Mouse (Mus musculus) kidney, postnatal 0 days (tissue): ENCODE results near the gene Arid1b. TPM values are rescaled to one million over a fixed set of nuclear protein-coding genes. Genes with fewer than 3 reads are reported as not detected.

ENCODE experiments used
- ATAC-seq: fragments of 200-750 bp; cut with Nextera tagmentation; replicated peaks from 2 replicates; pipeline ENCODE4 v1.8.0; 2017; ENCODE audit warnings: low read depth, moderate number of reproducible peaks, moderate TSS enrichment, moderate library complexity; ENCODE audit not compliant: low FRiP score
- DNase-seq: peaks from one replicate; pipeline ENCODE4 v3.0.0-alpha.2; 2016; ENCODE audit warnings: low spot score
- H3K27ac ChIP-seq: fragments of 300-500 bp; sonication (generic); 2 replicates; pipeline ENCODE4 v1.5.1; 2014; ENCODE audit warnings: mild to moderate bottlenecking
- H3K27me3 ChIP-seq: fragments of 300-500 bp; sonication (generic); 2 replicates; pipeline ENCODE4 v1.6.1; 2014; ENCODE audit warnings: low read length, mixed read lengths; ENCODE audit not compliant: insufficient read depth
- H3K36me3 ChIP-seq: fragments of 300-500 bp; sonication (generic); 2 replicates; pipeline ENCODE4 v1.6.1; 2014; ENCODE audit warnings: low read length, mixed read lengths; ENCODE audit not compliant: insufficient read depth
- H3K4me1 ChIP-seq: fragments of 300-500 bp; sonication (generic); replicated peaks from 2 replicates; pipeline ENCODE4 v1.6.1; 2014; ENCODE audit warnings: antibody characterized with exemption, low read length, mixed read lengths; ENCODE audit not compliant: insufficient read depth
- H3K4me2 ChIP-seq: fragments of 300-500 bp; sonication (generic); 2 replicates; pipeline ENCODE4 v1.6.1; 2014; ENCODE audit warnings: mild to moderate bottlenecking, low read length, moderate library complexity, mixed read lengths
- H3K4me3 ChIP-seq: fragments of 300-500 bp; sonication (generic); replicated peaks from 2 replicates; pipeline ENCODE4 v1.5.1; 2014; ENCODE audit warnings: low read depth, low read length
- H3K9ac ChIP-seq: fragments of 300-500 bp; sonication (generic); 2 replicates; pipeline ENCODE4 v1.6.1; 2014; ENCODE audit warnings: low read depth, low read length
- H3K9me3 ChIP-seq: fragments of 300-500 bp; sonication (generic); replicated peaks from 2 replicates; pipeline ENCODE4 v1.6.1; 2016; ENCODE audit warnings: low read length, inconsistent platforms, mixed read lengths
- CTCF ChIP-seq: IDR thresholded peaks from 2 replicates; pipeline ENCODE4 v1.5.1; 2016; ENCODE audit warnings: antibody characterized with exemption, low read depth, mild to moderate bottlenecking, moderate library complexity
- WGBS: fragments of 180-500 bp; shearing (Covaris S2); extraction: QIAGEN DNeasy Blood & Tissue Kit; methylation state at CpG from one replicate; pipeline ENCODE4 v1.1.7; 2014; 5-methylcytosine and 5-hydroxymethylcytosine counted together
- polyA plus RNA-seq: library from polyadenylated mRNA; unstranded; fragments of >200 nt; fragmentation: Nextera tagmentation; extraction: Ambion mirVana; gene quantifications from 2 replicates; pipeline ENCODE4 v1.2.1, GENCODE M21; 2015

Arid1b gene
- polyA plus RNA-seq, 1 experiment from 2014 or later: 9.2 TPM

DNA sequence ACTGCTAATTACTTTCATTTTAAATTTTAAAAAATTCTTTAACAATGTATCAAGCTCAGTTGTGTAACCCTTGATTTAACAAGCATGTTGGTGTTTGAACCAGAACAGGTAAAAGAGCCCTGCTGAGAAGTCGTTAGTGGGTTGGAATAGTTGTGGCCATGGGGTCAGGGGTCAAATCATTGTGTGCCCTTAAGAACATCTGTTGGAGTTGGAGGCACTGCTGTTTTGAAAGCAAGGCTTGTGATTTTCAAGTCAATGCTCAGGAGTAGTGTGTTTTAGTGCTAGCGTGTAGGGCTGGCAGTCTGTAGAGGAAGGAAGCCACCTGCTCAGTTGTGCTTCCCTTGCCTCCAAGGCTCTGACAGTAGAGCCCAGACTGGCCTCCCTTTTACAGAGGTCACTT is 228.7 kb downstream of the Arid1b start:
- Histone ChIP-seq H3K27me3 (no peaks in the 10 kb centered on the region), H3K36me3 (no peaks in the 10 kb centered on the region), H3K9ac (no peak overlapping the region), H3K4me3 (no peak overlapping the region), H3K4me1 (peaks cover 25% of the 10 kb centered on the region; the same call in 1 of the 2 replicates), H3K27ac (no peak overlapping the region), H3K9me3 (no peaks in the 10 kb centered on the region), H3K4me2 (no peak overlapping the region)
- WGBS: 26% methylated on average over 2 of the region's 2 CpGs
- ATAC-seq (no peak), DNase-seq (no peak)
- TF ChIP-seq CTCF: no peak

DNA sequence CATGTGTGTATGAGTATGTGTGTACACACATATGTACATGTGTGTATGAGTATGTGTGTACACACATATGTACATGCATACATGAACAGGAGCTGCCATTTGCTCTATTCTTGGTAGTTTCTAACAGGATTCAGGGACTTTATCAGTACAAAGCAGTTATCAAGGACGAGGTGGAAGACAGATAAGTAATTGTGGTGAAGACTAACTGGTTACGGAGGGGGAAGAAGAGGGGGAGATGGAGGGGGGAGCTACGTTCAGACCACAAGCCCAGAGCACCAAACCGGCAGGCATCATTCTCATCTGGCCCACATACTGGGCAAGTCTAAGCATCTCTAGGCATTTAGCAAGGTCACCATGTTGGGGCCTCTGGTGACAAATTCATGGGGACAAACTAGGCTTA is 230.8 kb downstream of the Arid1b start:
- ATAC-seq (no peak), DNase-seq (no peak)
- 88% methylated on average over 4 of the region's 4 CpGs for WGBS
- no peak overlapping the region for H3K27ac ChIP-seq
- no peak overlapping the region for H3K4me3 ChIP-seq
- no peaks in the 10 kb centered on the region for H3K27me3 ChIP-seq
- TF ChIP-seq CTCF: no peak
- H3K4me2 ChIP-seq: no peak overlapping the region
- no peak overlapping the region for H3K9ac ChIP-seq
- H3K4me1 ChIP-seq: peaks cover 23% of the 10 kb centered on the region; the same call in 1 of the 2 replicates
- no peaks in the 10 kb centered on the region for H3K36me3 ChIP-seq
- no peaks in the 10 kb centered on the region for H3K9me3 ChIP-seq

DNA sequence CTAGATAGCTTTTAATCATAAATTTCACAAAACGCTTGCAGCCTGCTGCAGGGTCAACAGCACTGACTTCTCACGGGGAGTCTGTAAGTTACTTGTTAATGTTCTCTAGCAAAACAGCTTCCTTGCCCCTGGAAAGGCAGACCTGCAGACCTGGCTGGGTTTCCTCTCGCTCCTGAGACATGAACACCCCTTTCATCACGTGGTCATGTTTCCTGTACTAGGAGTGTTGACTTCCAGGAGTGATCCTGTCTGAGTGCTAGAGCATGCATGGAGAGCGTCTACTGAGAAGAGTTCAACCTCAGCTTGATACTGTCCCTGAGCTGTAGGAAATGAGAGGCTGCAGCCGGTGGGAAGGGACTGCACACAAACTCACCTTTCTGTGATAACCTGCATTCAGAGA is 233.0 kb downstream of the Arid1b start:
- Histone ChIP-seq H3K4me2 (no peak overlapping the region), H3K27ac (peak overlapping the region; percentile 32; the same call in 1 of the 2 replicates), H3K4me1 (peaks cover 16% of the 10 kb centered on the region; the same call in 1 of the 2 replicates), H3K9me3 (no peaks in the 10 kb centered on the region), H3K4me3 (no peak overlapping the region), H3K9ac (no peak overlapping the region), H3K27me3 (no peaks in the 10 kb centered on the region), H3K36me3 (no peaks in the 10 kb centered on the region)
- 20% methylated on average over 6 of the region's 6 CpGs for WGBS
- DNase-seq (no peak), ATAC-seq (peak; percentile 66; the same call in 1 of the 2 replicates)
- no peak for TF ChIP-seq CTCF

DNA sequence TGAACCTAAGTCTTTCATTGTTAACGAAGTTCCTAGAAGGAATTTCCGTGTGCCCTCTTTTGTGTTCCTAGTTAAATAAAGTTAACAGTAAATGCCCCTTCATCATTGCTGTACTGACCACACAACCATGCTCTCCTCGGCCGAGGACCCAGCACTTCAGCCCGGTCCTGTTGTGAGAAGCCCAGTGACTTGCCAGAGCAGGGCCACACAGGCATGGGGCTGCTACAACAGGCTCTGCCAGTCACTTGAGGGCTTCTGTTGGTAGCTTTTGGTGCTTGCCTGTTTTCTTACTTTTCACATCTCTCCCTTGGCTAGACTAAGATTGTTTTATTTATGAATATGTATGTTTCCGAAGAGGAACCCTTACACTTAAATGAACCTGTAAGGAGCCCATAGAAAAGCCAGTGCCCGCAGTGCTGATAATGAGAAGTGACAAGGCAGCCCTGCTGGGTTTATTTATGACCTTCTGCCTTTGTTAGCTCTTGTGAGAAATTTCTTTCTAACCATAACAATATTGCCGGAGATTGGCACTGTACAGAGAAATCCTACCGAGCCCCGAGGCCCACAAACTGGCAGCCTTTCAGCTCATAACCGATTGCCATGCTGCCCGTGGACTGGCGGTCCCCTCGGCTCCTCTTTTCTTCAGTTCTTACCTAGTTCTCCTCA is 234.0 kb downstream of the Arid1b start:
- H3K4me1 ChIP-seq: peaks cover 16% of the 10 kb centered on the region; the same call in 1 of the 2 replicates
- no peak for TF ChIP-seq CTCF
- no peak overlapping the region for H3K9ac ChIP-seq
- 79% methylated on average over 14 of the region's 14 CpGs for WGBS
- no peak for DNase-seq
- H3K36me3 ChIP-seq: no peaks in the 10 kb centered on the region
- no peaks in the 10 kb centered on the region for H3K27me3 ChIP-seq
- ATAC-seq: no peak
- H3K4me2 ChIP-seq: no peak overlapping the region
- no peaks in the 10 kb centered on the region for H3K9me3 ChIP-seq
- 0 out of 2 replicates have a peak overlapping the region, but pooled peaks have one; percentile 5 for H3K27ac ChIP-seq
- no peak overlapping the region for H3K4me3 ChIP-seq

DNA sequence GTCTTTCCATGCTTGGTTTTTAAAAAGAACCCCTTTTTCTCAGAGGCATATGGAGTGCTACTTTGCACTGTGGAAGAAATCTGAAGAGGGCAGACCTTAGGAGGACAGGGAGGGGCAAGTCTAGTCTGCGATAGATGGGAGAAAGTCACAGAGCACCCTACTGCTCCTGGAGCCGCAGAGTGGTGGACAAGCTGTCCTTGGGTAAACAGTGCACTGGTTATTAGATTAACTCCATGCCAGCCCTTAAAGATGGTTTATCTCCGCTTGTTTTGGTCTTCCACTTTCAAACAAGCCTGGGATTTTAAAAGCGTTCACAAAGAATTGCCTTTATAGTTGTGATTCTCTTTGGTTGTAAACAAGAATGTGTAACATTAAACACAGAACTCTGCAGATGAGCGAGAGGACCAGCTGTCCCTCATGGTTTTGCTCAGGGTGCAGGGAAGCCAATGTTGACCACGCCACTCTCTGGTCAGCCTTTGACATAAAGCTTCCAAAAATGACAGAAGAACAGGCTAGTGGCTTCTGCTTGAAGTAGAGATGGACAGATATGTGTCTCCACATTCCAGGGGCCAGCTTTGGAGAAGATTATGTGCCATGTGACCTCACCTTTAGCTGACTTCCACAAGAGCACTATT is 234.6 kb downstream of the Arid1b start:
- H3K9me3 ChIP-seq: no peaks in the 10 kb centered on the region
- H3K4me2 ChIP-seq: no peak overlapping the region
- DNase-seq: no peak
- no peaks in the 10 kb centered on the region for H3K36me3 ChIP-seq
- H3K27ac ChIP-seq: no peak overlapping the region
- no peak for ATAC-seq
- no peak overlapping the region for H3K4me3 ChIP-seq
- peaks cover 16% of the 10 kb centered on the region; the same call in 1 of the 2 replicates for H3K4me1 ChIP-seq
- no peak for TF ChIP-seq CTCF
- H3K9ac ChIP-seq: no peak overlapping the region
- no peaks in the 10 kb centered on the region for H3K27me3 ChIP-seq
- 79% methylated on average over 6 of the region's 6 CpGs for WGBS

DNA sequence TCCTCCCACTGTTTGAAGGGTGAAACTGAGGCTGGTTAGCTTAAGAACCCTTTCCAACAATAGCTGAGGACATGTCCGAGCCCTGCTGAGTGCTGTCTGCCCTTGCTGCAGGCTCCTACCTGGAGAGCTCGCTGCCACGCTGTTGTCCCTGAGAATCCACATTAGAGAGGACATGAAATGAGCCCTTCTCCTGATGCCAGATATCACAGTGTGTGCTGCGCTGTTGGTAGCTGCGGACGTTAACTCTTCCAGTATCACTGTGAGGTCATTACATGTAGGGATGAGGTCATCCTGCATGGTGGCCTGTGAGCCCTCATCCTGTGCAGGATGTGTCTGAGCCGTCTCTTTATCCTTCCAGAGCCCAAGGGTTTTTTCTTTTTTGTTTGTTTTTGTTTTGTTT is 235.9 kb downstream of the Arid1b start:
- no peak overlapping the region for H3K9ac ChIP-seq
- 83% methylated on average over 7 of the region's 7 CpGs for WGBS
- peaks cover 23% of the 10 kb centered on the region; the same call in 1 of the 2 replicates for H3K4me1 ChIP-seq
- TF ChIP-seq CTCF: no peak
- no peaks in the 10 kb centered on the region for H3K9me3 ChIP-seq
- DNase-seq: no peak
- H3K4me3 ChIP-seq: no peak overlapping the region
- no peak overlapping the region for H3K27ac ChIP-seq
- no peak for ATAC-seq
- H3K36me3 ChIP-seq: no peaks in the 10 kb centered on the region
- no peak overlapping the region for H3K4me2 ChIP-seq
- no peaks in the 10 kb centered on the region for H3K27me3 ChIP-seq
